Mouse (Mus musculus) MEL (cell line): Measurements from ENCODE around the gene Ebf3.

Source experiments
- CTCF ChIP-seq, 3 experiments: IDR thresholded peaks in 2 of 3; conservative IDR thresholded peaks in 1 of 3; 2 replicates each; pipeline ENCODE4 v1.5.1; 2011 to 2012; ENCODE audit warnings: low read length in 3 of 3, low read depth in 2 of 3, mild to moderate bottlenecking in 2 of 3, improper control_type of control experiment in 1 of 3, inconsistent platforms in 1 of 3, mixed read lengths in 1 of 3, moderate library complexity in 1 of 3; ENCODE audit not compliant: control insufficient read depth in 1 of 3, insufficient read depth in 1 of 3, poor library complexity in 1 of 3, severe bottlenecking in 1 of 3
- NELFE ChIP-seq: IDR thresholded peaks from 2 replicates; pipeline ENCODE4 v1.6.1; 2011; ENCODE audit warnings: low read depth, low read length, improper control_type of control experiment
- POLR2A ChIP-seq, 2 experiments: IDR thresholded peaks; 2 replicates each; pipeline ENCODE4 v1.6.1; 2011 to 2012; ENCODE audit warnings: low read length in 2 of 2, mild to moderate bottlenecking in 2 of 2, control low read depth in 1 of 2, improper control_type of control experiment in 1 of 2, low read depth in 1 of 2, moderate library complexity in 1 of 2; ENCODE audit not compliant: control insufficient read depth in 1 of 2, insufficient read depth in 1 of 2, poor library complexity in 1 of 2
- TCF12 ChIP-seq: IDR thresholded peaks from 2 replicates; pipeline ENCODE4 v1.6.1; 2014; ENCODE audit warnings: low read depth, mild to moderate bottlenecking, inconsistent platforms, low read length, improper control_type of control experiment, moderate library complexity
- USF2 ChIP-seq, 2 experiments: IDR thresholded peaks; 2 replicates each; pipeline ENCODE4 v1.6.1; 2011 to 2012; ENCODE audit warnings: improper control_type of control experiment in 2 of 2, low read length in 2 of 2, borderline replicate concordance in 1 of 2, inconsistent platforms in 1 of 2, low read depth in 1 of 2, mild to moderate bottlenecking in 1 of 2; ENCODE audit not compliant: insufficient read depth in 1 of 2

DNA sequence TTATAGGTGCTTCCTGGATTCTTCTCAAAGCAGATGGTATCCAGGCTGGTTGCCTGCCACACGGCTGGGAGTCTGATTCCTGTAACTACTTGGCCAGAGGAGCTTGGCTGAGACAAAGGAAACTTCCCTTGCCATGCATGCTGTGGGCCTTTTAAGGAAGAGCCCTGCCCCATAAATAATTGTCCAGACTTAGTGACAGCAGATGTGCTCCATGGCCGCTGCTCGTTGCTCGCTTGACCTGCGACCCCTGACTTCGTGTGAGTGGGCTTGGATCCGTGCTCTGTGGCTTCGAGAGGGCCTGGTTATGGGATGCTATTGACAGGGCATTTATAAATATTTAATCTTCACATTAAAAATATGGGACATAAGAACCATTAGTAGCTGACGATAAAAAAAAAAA, 142.0 kb downstream of the Ebf3 start:
- TF ChIP-seq NELFE (no peak), CTCF (IDR thresholded peaks at IDR 0.05 in 2 of 3, conservative IDR thresholded peaks at IDR 0.05 in 1 of 3; ENCODE audit: control insufficient read depth in 1 of 3, insufficient read depth in 1 of 3, low read depth in 2 of 3, low read length in 3 of 3, poor library complexity in 1 of 3, severe bottlenecking in 1 of 3) (no peak), TCF12 (no peak), USF2 (IDR thresholded peaks at IDR 0.05; ENCODE audit: borderline replicate concordance in 1 of 2, insufficient read depth in 1 of 2, low read depth in 1 of 2, low read length in 2 of 2) (no peak), POLR2A (IDR thresholded peaks at IDR 0.05; ENCODE audit: control insufficient read depth in 1 of 2, insufficient read depth in 1 of 2, low read depth in 1 of 2, low read length in 2 of 2, poor library complexity in 1 of 2) (no peak)
